Mouse (Mus musculus): Measurements from ENCODE around the gene Gpatch8. TPM values are rescaled to one million over a fixed set of nuclear protein-coding genes. Genes with fewer than 3 reads are reported as not detected.

Gene Gpatch8
- polyA plus RNA-seq, 1 experiment, result 75.8 TPM

DNA sequence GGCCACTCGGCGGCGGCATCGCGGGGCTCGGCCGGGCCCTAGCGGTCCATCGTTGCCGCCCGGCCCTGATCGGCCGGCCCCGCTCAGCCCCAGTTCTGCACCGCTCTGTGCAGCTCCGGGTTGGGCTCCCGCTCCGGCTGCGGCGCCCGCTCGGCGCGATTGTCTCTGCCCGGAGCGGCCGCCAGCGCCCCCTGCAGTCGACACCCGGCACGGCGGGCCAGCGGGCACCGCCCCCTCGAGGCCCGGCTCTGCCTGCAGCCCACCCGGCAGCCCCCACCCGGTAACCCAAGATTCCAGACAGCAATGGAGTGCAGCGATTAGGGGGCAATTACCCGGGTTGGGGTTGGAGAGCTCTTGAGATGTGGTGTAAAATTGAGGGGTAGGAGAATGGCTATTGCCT, 108.7 kb downstream of the Gpatch8 start, which contains the start of gene Fam171a2:
Fam171a2 (minus strand) TSS at position 186 of the 400 bp plus-strand sequence.
- H3K4me3 ChIP-seq (ENCODE audit: low read depth, low read length), result peak within 1 kb of the TSS; percentile 88
- no peaks in the 10 kb centered on the region for H3K36me3 ChIP-seq (ENCODE audit: control insufficient read depth, insufficient read depth, low read length, poor library complexity, severe bottlenecking)
- H3K27ac ChIP-seq (ENCODE audit: insufficient read depth, low read length), result no peak within 1 kb of the TSS
- TF ChIP-seq EP300 (IDR thresholded peaks at IDR 0.05; ENCODE audit: insufficient read depth, low read depth, low read length) (no peak), CTCF (IDR thresholded peaks at IDR 0.05; ENCODE audit: low read depth, low read length) (peak; percentile 60)
- H3K9ac ChIP-seq (ENCODE audit: low read depth, poor library complexity, severe bottlenecking), result peak within 1 kb of the TSS; percentile 90
- peaks cover 2% of the 10 kb centered on the region for H3K4me1 ChIP-seq (ENCODE audit: control insufficient read depth, insufficient read depth, low read length)
- H3K27me3 ChIP-seq (ENCODE audit: control insufficient read depth, insufficient read depth, low read length, poor library complexity, severe bottlenecking), result peaks cover 3% of the 10 kb centered on the region; the same call in 1 of the 2 replicates
- no peaks in the 10 kb centered on the region for H3K9me3 ChIP-seq (replicated peaks; ENCODE audit: control insufficient read depth, insufficient read depth, low read length, poor library complexity, severe bottlenecking)

DNA sequence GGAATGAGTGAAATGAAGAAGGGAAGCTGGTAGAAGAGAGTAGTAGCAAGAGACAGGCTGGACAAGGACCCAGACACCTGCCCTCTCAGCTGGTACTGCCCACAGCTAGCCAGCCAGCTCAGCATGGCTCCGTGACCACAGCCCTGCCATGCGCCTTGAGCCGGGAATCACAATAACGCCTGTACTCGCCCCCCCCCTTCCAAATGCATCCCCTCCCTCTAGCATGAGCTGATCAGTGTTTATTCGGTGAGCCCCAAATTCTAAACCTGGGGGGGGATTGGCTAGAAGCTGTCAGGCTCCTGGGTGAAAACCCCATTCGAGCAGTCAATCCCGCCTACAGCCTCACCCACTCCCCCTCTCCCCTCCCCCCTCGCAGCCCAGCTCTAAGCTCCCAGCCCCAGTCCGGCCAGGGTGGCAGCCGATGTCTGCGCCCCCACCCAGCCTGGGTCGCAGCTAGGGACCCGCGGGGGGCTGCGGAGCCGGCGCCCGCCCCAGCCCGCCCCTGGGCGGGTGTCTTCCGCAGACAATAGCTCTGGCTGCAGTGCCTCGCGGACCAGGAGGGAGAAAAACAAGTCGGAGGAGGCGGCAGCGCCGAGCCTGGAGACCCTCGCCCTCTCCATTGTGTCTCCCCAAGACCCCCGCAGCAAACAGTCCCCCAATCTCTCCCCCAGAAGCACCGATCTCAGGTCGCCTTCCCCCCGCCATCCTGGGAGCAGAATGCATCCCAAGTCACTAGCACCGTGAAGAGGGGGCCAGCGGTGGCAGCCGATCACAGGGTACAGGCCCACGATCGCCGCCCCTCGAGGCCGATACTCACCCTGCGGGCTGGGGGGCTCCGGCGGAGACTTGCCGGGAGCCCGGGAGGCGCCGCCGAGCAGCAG, 109.4 kb downstream of the Gpatch8 start:
- no peak for TF ChIP-seq POLR2A (IDR thresholded peaks at IDR 0.05; ENCODE audit: insufficient read depth, low read length)
- TF ChIP-seq EP300 (IDR thresholded peaks at IDR 0.05; ENCODE audit: insufficient read depth, low read depth, low read length), result no peak
- H3K27ac ChIP-seq (ENCODE audit: insufficient read depth, low read length), result no peak overlapping the region
- H3K36me3 ChIP-seq (ENCODE audit: control insufficient read depth, insufficient read depth, low read length, poor library complexity, severe bottlenecking), result no peaks in the 10 kb centered on the region
- no peaks in the 10 kb centered on the region for H3K9me3 ChIP-seq (replicated peaks; ENCODE audit: control insufficient read depth, insufficient read depth, low read length, poor library complexity, severe bottlenecking)
- peaks cover 3% of the 10 kb centered on the region; the same call in 1 of the 2 replicates for H3K27me3 ChIP-seq (ENCODE audit: control insufficient read depth, insufficient read depth, low read length, poor library complexity, severe bottlenecking)
- peaks cover 2% of the 10 kb centered on the region for H3K4me1 ChIP-seq (ENCODE audit: control insufficient read depth, insufficient read depth, low read length)
- peak overlapping the region; percentile 90 for H3K9ac ChIP-seq (ENCODE audit: low read depth, poor library complexity, severe bottlenecking)
- H3K4me3 ChIP-seq (ENCODE audit: low read depth, low read length), result peak overlapping the region; percentile 88

DNA sequence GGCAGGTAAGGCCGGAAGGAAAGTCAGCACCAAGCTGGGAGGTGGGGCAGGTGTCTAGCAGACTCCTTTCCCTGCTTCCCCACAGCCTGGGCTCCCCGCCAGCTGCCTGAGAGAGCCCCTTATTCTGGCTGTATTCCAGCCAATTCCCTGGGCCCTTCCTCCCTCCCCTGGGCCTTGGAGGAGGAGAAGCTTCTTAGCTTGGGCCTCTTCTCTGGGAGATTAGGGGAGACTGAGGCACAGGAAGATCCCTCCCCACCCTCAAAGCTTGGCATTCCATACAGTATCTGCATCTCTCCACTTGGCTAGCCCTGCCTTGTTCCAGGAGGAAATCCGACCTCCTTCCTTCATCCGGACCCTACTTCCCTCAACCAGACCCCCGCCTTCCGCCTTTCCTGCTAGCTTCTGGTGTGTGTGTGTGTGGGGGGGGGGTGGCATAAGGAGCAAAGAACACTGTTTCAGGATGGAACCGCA, 110.3 kb downstream of the Gpatch8 start:
- TF ChIP-seq CTCF (IDR thresholded peaks at IDR 0.05; ENCODE audit: low read depth, low read length) (no peak), EP300 (IDR thresholded peaks at IDR 0.05; ENCODE audit: insufficient read depth, low read depth, low read length) (no peak), POLR2A (IDR thresholded peaks at IDR 0.05; ENCODE audit: insufficient read depth, low read length) (no peak)
- no peak overlapping the region for H3K4me3 ChIP-seq (ENCODE audit: low read depth, low read length)
- H3K9me3 ChIP-seq (replicated peaks; ENCODE audit: control insufficient read depth, insufficient read depth, low read length, poor library complexity, severe bottlenecking), result no peaks in the 10 kb centered on the region
- no peaks in the 10 kb centered on the region for H3K36me3 ChIP-seq (ENCODE audit: control insufficient read depth, insufficient read depth, low read length, poor library complexity, severe bottlenecking)
- H3K4me1 ChIP-seq (ENCODE audit: control insufficient read depth, insufficient read depth, low read length), result peaks cover 2% of the 10 kb centered on the region
- H3K27ac ChIP-seq (ENCODE audit: insufficient read depth, low read length), result no peak overlapping the region
- no peak overlapping the region for H3K9ac ChIP-seq (ENCODE audit: low read depth, poor library complexity, severe bottlenecking)
- peaks cover 3% of the 10 kb centered on the region; the same call in 1 of the 2 replicates for H3K27me3 ChIP-seq (ENCODE audit: control insufficient read depth, insufficient read depth, low read length, poor library complexity, severe bottlenecking)

DNA sequence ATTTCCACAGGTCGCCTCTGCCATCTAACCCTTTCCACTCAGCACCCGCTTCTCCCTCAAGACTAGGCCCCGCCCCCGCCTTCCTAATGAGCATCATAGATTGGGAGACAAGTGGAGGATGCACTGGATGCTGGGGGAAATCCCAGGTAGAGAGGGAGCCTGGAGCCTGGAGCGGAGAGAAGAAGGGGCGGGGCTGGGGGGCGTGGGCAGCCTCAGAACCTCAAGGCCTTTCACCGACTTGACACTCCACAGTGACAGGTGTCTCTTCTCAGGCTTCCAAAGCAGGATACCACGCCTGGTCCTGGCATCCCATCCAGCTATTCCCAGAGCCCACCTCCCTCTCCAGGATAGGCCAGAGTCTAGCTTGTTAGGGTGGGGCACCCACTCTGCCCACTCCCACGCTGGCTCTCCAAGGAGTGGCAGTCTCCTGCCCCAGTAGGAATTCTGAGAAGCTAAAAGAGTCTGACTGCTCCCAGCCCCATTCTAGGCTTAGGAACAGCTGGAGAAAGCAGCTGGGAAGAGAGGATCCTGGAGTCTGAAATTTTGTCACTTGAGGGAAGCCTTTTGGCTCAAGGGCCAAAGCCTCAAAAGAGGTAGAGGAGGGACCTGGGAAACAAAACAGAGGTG, 110.8 kb downstream of the Gpatch8 start:
- no peak for TF ChIP-seq POLR2A (IDR thresholded peaks at IDR 0.05; ENCODE audit: insufficient read depth, low read length)
- TF ChIP-seq EP300 (IDR thresholded peaks at IDR 0.05; ENCODE audit: insufficient read depth, low read depth, low read length), result no peak
- no peak for TF ChIP-seq CTCF (IDR thresholded peaks at IDR 0.05; ENCODE audit: low read depth, low read length)
- Histone ChIP-seq H3K27ac (ENCODE audit: insufficient read depth, low read length) (no peak overlapping the region), H3K36me3 (ENCODE audit: control insufficient read depth, insufficient read depth, low read length, poor library complexity, severe bottlenecking) (no peaks in the 10 kb centered on the region), H3K4me1 (ENCODE audit: control insufficient read depth, insufficient read depth, low read length) (peaks cover 2% of the 10 kb centered on the region), H3K9me3 (replicated peaks; ENCODE audit: control insufficient read depth, insufficient read depth, low read length, poor library complexity, severe bottlenecking) (no peaks in the 10 kb centered on the region), H3K4me3 (ENCODE audit: low read depth, low read length) (no peak overlapping the region), H3K9ac (ENCODE audit: low read depth, poor library complexity, severe bottlenecking) (no peak overlapping the region), H3K27me3 (ENCODE audit: control insufficient read depth, insufficient read depth, low read length, poor library complexity, severe bottlenecking) (peaks cover 3% of the 10 kb centered on the region; the same call in 1 of the 2 replicates)

DNA sequence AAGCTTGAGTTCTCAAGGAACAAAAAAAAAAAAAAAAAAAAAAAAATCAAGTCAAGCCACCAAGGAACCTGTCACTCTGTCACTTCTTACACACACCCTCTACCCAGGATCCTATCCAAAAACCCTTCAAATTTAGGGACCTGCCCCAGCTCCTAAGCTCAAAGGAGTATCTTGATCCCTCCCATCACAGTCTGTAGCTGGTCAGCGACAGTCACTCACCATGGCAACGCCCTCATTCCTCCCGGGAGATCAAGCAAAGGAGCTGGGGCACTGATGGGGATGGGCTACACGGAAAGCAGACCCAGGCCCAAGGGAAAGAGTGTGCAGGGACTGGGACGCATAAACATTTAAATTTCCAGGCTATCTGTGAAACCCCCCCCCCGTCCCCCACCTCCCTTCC, 111.4 kb downstream of the Gpatch8 start:
- peaks cover 3% of the 10 kb centered on the region; the same call in 1 of the 2 replicates for H3K27me3 ChIP-seq (ENCODE audit: control insufficient read depth, insufficient read depth, low read length, poor library complexity, severe bottlenecking)
- H3K4me1 ChIP-seq (ENCODE audit: control insufficient read depth, insufficient read depth, low read length), result peaks cover 2% of the 10 kb centered on the region
- no peaks in the 10 kb centered on the region for H3K36me3 ChIP-seq (ENCODE audit: control insufficient read depth, insufficient read depth, low read length, poor library complexity, severe bottlenecking)
- no peaks in the 10 kb centered on the region for H3K9me3 ChIP-seq (replicated peaks; ENCODE audit: control insufficient read depth, insufficient read depth, low read length, poor library complexity, severe bottlenecking)
- H3K9ac ChIP-seq (ENCODE audit: low read depth, poor library complexity, severe bottlenecking), result no peak overlapping the region
- H3K27ac ChIP-seq (ENCODE audit: insufficient read depth, low read length), result no peak overlapping the region
- TF ChIP-seq POLR2A (IDR thresholded peaks at IDR 0.05; ENCODE audit: insufficient read depth, low read length) (no peak), CTCF (IDR thresholded peaks at IDR 0.05; ENCODE audit: low read depth, low read length) (no peak), EP300 (IDR thresholded peaks at IDR 0.05; ENCODE audit: insufficient read depth, low read depth, low read length) (no peak)
- H3K4me3 ChIP-seq (ENCODE audit: low read depth, low read length), result no peak overlapping the region
